Mouse (Mus musculus) kidney, embryonic 14.5 days (tissue): ENCODE results near the gene Xkr8. TPM values are rescaled to one million over a fixed set of nuclear protein-coding genes. Genes with fewer than 3 reads are reported as not detected.

Experiments used
- ATAC-seq: fragments of 200-750 bp; cut with Nextera tagmentation; 2 replicates; pipeline ENCODE4 v1.8.0; 2017; ENCODE audit warnings: moderate number of reproducible peaks, mild to moderate bottlenecking, moderate TSS enrichment, moderate library complexity; ENCODE audit not compliant: low FRiP score, low TSS enrichment
- H3K27ac ChIP-seq: fragments of 300-500 bp; sonication (generic); 2 replicates; pipeline ENCODE4 v1.5.1; 2014; ENCODE audit warnings: low read depth, mild to moderate bottlenecking, low read length, moderate library complexity, mixed read lengths
- H3K27me3 ChIP-seq: fragments of 300-500 bp; sonication (generic); 2 replicates; pipeline ENCODE4 v1.6.1; 2014; ENCODE audit warnings: mild to moderate bottlenecking, low read length; ENCODE audit not compliant: control insufficient read depth, insufficient read depth
- H3K36me3 ChIP-seq: fragments of 300-500 bp; sonication (generic); 2 replicates; pipeline ENCODE4 v1.6.1; 2014; ENCODE audit warnings: low read length, mixed read lengths; ENCODE audit not compliant: control insufficient read depth, insufficient read depth
- H3K4me1 ChIP-seq: fragments of 300-500 bp; sonication (generic); 2 replicates; pipeline ENCODE4 v1.6.1; 2014; ENCODE audit warnings: low read length, mixed read lengths; ENCODE audit not compliant: control insufficient read depth, insufficient read depth
- H3K4me2 ChIP-seq: fragments of 300-500 bp; sonication (generic); replicated peaks from 2 replicates; pipeline ENCODE4 v1.6.1; 2014; ENCODE audit warnings: low read depth, mild to moderate bottlenecking, low read length
- H3K4me3 ChIP-seq: fragments of 300-500 bp; sonication (generic); 2 replicates; pipeline ENCODE4 v1.5.1; 2014; ENCODE audit warnings: mild to moderate bottlenecking, low read length
- H3K9ac ChIP-seq: fragments of 300-500 bp; sonication (generic); 2 replicates; pipeline ENCODE4 v1.6.1; 2014; ENCODE audit warnings: low read depth, mild to moderate bottlenecking, low read length, moderate library complexity
- H3K9me3 ChIP-seq: fragments of 300-500 bp; sonication (generic); 2 replicates; pipeline ENCODE4 v1.6.1; 2016; ENCODE audit warnings: low read length; ENCODE audit not compliant: control insufficient read depth
- WGBS: fragments of 180-500 bp; shearing (Covaris S2); extraction: QIAGEN DNeasy Blood & Tissue Kit; methylation state at CpG from one replicate; pipeline ENCODE4 v1.1.7; 2014; 5-methylcytosine and 5-hydroxymethylcytosine counted together
- polyA plus RNA-seq: library from polyadenylated mRNA; unstranded; fragments of >200 nt; fragmentation: Nextera tagmentation; extraction: Ambion mirVana; gene quantifications from 2 replicates; pipeline ENCODE4 v1.2.1, GENCODE M21; 2014

Xkr8 gene
- polyA plus RNA-seq, 1 experiment from 2014 or later, result 5.4 TPM

DNA sequence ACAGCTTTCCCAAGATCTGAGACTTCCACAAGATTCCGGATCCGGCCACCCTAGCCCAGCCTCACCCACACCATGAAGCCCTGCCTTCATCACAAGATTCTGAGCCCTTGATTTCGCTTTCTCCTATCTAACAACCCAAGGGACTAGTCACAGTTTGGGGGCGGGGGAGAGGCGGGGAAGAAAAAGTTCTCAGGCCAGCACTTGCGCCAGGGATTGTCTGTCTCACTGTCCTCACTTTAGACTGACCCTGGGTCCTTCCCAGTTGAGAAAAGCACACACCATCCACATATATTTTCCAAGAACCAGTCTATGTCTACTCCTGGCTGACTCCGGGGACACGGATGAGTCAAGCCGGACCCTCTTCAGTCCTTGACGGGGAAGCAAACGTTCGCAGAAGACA lies 730 bp downstream of the Xkr8 start:
- ATAC-seq, result 0 out of 2 replicates have a peak, but pooled peaks have one; percentile 13
- H3K9ac ChIP-seq, result peak overlapping the region; percentile 65; the same call in 1 of the 2 replicates
- H3K9me3 ChIP-seq, result no peaks in the 10 kb centered on the region
- H3K4me1 ChIP-seq, result peaks cover 4% of the 10 kb centered on the region; the same call in 1 of the 2 replicates
- H3K36me3 ChIP-seq, result peaks cover 11% of the 10 kb centered on the region
- H3K27ac ChIP-seq, result no peak overlapping the region
- H3K27me3 ChIP-seq, result no peaks in the 10 kb centered on the region
- 45% methylated on average over 12 of the region's 12 CpGs for WGBS
- H3K4me3 ChIP-seq, result peak overlapping the region; percentile 56
- peak overlapping the region; percentile 96 for H3K4me2 ChIP-seq

GRCm38 (mm10) chr4:132728233-132728632 lies 4.1 kb downstream of the Xkr8 start:
- H3K4me1 ChIP-seq, result peaks cover 4% of the 10 kb centered on the region; the same call in 1 of the 2 replicates
- H3K4me2 ChIP-seq, result no peak overlapping the region
- H3K9me3 ChIP-seq, result no peaks in the 10 kb centered on the region
- no peak overlapping the region for H3K4me3 ChIP-seq
- H3K27me3 ChIP-seq, result no peaks in the 10 kb centered on the region
- no peak overlapping the region for H3K9ac ChIP-seq
- no peak for ATAC-seq
- 90% methylated on average over 8 of the region's 8 CpGs for WGBS
- H3K36me3 ChIP-seq, result peaks cover 18% of the 10 kb centered on the region
- H3K27ac ChIP-seq, result no peak overlapping the region

GRCm38 (mm10) chr4:132718251-132718650 lies 14.1 kb downstream of the Xkr8 start:
- no peak overlapping the region for H3K4me2 ChIP-seq
- H3K4me3 ChIP-seq, result no peak overlapping the region
- H3K4me1 ChIP-seq, result no peaks in the 10 kb centered on the region
- 88% methylated on average over 1 of the region's 1 CpGs for WGBS
- H3K9ac ChIP-seq, result no peak overlapping the region
- no peak for ATAC-seq
- no peaks in the 10 kb centered on the region for H3K9me3 ChIP-seq
- peaks cover 60% of the 10 kb centered on the region for H3K36me3 ChIP-seq
- no peaks in the 10 kb centered on the region for H3K27me3 ChIP-seq
- H3K27ac ChIP-seq, result no peak overlapping the region

DNA sequence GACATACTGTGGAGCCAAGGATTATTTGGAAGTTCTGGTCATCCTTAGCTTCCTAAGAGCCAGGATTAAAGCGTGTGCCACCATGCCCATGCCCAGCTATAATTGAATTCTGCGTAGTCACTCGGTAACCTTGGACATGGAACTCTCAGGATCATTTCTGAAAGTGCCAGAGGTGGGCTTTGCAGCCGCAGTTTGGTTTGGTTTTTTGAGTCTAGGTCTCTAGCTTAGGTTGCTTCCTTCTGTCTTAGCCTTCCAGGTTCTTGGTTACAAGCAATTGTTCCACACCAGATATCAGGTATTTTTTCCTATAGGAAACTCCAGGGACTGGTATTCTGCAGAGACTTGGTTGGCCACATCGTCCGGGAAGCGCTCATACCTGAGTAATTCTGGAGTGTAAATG lies 19.2 kb downstream of the Xkr8 start:
- Histone ChIP-seq H3K9me3 (no peaks in the 10 kb centered on the region), H3K4me2 (no peak overlapping the region), H3K27me3 (no peaks in the 10 kb centered on the region), H3K27ac (no peak overlapping the region), H3K4me3 (no peak overlapping the region), H3K9ac (no peak overlapping the region), H3K36me3 (peaks cover 61% of the 10 kb centered on the region), H3K4me1 (no peaks in the 10 kb centered on the region)
- no peak for ATAC-seq
- WGBS, result 96% methylated on average over 7 of the region's 7 CpGs

DNA sequence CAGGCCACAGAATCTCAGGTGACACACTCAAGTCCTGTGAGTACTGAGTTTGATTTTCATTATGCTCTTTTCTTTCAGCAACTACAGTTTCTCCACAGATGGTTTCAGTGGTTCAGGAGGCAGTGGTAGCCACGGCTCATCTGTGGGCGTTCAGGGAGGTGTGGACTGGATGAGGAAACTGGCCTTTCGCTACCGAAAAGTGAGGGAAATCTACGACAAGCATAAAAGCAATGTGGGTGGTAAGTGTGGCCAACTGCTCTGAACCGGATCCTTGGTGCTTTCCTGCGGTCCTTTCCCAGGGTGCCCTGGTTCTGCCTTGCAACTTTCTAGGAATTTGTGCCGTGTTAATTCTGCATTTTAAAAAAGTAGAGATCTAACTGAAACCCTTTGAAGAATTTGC lies 25.5 kb downstream of the Xkr8 start:
- H3K36me3 ChIP-seq, result peaks cover 72% of the 10 kb centered on the region

GRCm38 (mm10) chr4:132702076-132702475 lies 30.3 kb downstream of the Xkr8 start:
- Histone ChIP-seq H3K9me3 (no peaks in the 10 kb centered on the region), H3K27ac (no peak overlapping the region), H3K27me3 (no peaks in the 10 kb centered on the region), H3K4me2 (no peak overlapping the region), H3K4me3 (no peak overlapping the region), H3K9ac (no peak overlapping the region), H3K36me3 (peaks cover 73% of the 10 kb centered on the region), H3K4me1 (no peaks in the 10 kb centered on the region)
- ATAC-seq, result no peak
- WGBS, result 99% methylated on average over 5 of the region's 5 CpGs

More for the DNA sequence above, 25.5 kb downstream of the Xkr8 start:
- H3K9me3 ChIP-seq, result no peaks in the 10 kb centered on the region
- no peak overlapping the region for H3K9ac ChIP-seq
- WGBS, result 94% methylated on average over 8 of the region's 8 CpGs
- no peaks in the 10 kb centered on the region for H3K27me3 ChIP-seq
- H3K4me2 ChIP-seq, result no peak overlapping the region
- ATAC-seq, result no peak
- no peak overlapping the region for H3K27ac ChIP-seq
- H3K4me3 ChIP-seq, result no peak overlapping the region
- H3K4me1 ChIP-seq, result no peaks in the 10 kb centered on the region

DNA sequence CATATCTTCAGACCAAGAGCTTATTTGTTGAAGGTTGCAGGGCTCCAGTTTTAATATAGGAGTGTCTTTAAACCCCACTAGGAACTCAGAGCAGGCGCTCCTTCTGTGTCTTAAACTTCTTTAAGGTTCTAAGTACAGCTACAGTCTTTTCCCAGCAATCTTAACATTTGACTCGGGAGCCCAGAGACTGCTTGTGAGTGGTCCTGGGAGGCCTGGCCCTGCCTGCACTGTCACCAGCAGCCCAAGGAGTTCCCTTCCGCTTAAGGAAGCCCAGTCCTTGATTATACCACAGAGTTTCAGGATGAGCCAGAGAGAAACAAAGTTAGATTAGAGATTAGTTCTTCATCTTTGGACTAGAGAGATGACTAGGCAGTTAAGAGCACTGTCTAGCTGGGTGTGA lies 39.0 kb downstream of the Xkr8 start:
- Histone ChIP-seq H3K9me3 (no peaks in the 10 kb centered on the region), H3K4me3 (no peak overlapping the region), H3K4me1 (no peaks in the 10 kb centered on the region), H3K27me3 (no peaks in the 10 kb centered on the region), H3K27ac (no peak overlapping the region), H3K4me2 (no peak overlapping the region), H3K9ac (no peak overlapping the region), H3K36me3 (peaks cover 42% of the 10 kb centered on the region)
- no peak for ATAC-seq
- WGBS, result 95% methylated on average over 3 of the region's 3 CpGs

DNA sequence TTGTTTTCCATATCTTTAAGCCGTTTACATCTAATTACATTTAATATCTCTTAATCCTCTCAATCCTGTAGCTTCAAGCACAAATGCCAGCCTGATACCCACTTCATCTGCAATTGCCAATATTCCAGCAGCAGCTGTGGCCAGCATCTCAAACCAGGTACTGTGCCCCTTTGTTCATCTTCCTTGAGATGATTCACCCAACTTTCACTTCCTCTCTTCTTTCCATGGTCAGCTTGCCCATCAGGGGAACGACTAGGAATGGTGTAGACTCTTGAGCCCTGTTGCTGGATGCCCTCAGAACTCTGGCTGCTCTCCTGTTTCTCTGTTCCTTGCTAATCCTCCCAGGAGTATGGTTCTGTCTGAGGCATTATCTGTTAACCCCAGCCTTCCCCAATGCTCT lies 42.7 kb downstream of the Xkr8 start:
- WGBS, result 85% methylated on average over 2 of the region's 2 CpGs
- no peak overlapping the region for H3K27ac ChIP-seq
- no peaks in the 10 kb centered on the region for H3K9me3 ChIP-seq
- ATAC-seq, result no peak
- H3K27me3 ChIP-seq, result no peaks in the 10 kb centered on the region
- H3K4me2 ChIP-seq, result no peak overlapping the region
- H3K4me1 ChIP-seq, result no peaks in the 10 kb centered on the region
- H3K9ac ChIP-seq, result no peak overlapping the region
- peaks cover 29% of the 10 kb centered on the region for H3K36me3 ChIP-seq
- H3K4me3 ChIP-seq, result no peak overlapping the region

GRCm38 (mm10) chr4:132676771-132677539 lies 55.4 kb downstream of the Xkr8 start:
- H3K9me3 ChIP-seq, result no peaks in the 10 kb centered on the region
- no peaks in the 10 kb centered on the region for H3K4me1 ChIP-seq
- 89% methylated on average over 7 of the region's 7 CpGs for WGBS
- H3K36me3 ChIP-seq, result peaks cover 44% of the 10 kb centered on the region
- no peaks in the 10 kb centered on the region for H3K27me3 ChIP-seq
- no peak overlapping the region for H3K27ac ChIP-seq
- H3K4me3 ChIP-seq, result no peak overlapping the region
- no peak overlapping the region for H3K4me2 ChIP-seq
- no peak for ATAC-seq
- H3K9ac ChIP-seq, result no peak overlapping the region
